Mouse (Mus musculus): ENCODE results near the gene Olfr593.

GRCm38 (mm10) chr7:103178240-103178639 lies 33.4 kb upstream of the Olfr593 start, which contains the start of gene Olfr591:
- TF ChIP-seq POLR2A (IDR thresholded peaks at IDR 0.05; ENCODE audit: borderline replicate concordance, low read depth, low read length) (no peak), CTCF (IDR thresholded peaks at IDR 0.05; ENCODE audit: low read depth, low read length) (no peak)

Measured in bone marrow macrophage, adult 2 months (primary cell).